Mouse (Mus musculus) midbrain, embryonic 11.5 days (tissue): ENCODE data around the gene Mcm2. TPM values are rescaled to one million over a fixed set of nuclear protein-coding genes. Genes with fewer than 3 reads are reported as not detected.
A peak's percentile ranks its signal among the peaks of the same experiment; 100 is the strongest.

Source experiments
- ATAC-seq: fragments of 200-750 bp; cut with Nextera tagmentation; 2 replicates; pipeline ENCODE4 v1.8.0; 2017; ENCODE audit warnings: moderate TSS enrichment, moderate library complexity; ENCODE audit not compliant: low FRiP score
- DNase-seq: peaks from one replicate; pipeline ENCODE4 v3.0.0; 2015; ENCODE audit warnings: low spot score; ENCODE audit errors: missing footprints
- H3K27ac ChIP-seq: fragments of 300-500 bp; sonication (generic); 2 replicates; pipeline ENCODE4 v1.5.1; 2014; ENCODE audit warnings: low read depth, low read length
- H3K27me3 ChIP-seq: fragments of 300-500 bp; sonication (generic); 2 replicates; pipeline ENCODE4 v1.6.1; 2014; ENCODE audit warnings: mild to moderate bottlenecking, low read length, moderate library complexity, mixed read lengths; ENCODE audit not compliant: control insufficient read depth, insufficient read depth
- H3K36me3 ChIP-seq: fragments of 300-500 bp; sonication (generic); 2 replicates; pipeline ENCODE4 v1.6.1; 2014; ENCODE audit warnings: mild to moderate bottlenecking, low read length, moderate library complexity, mixed read lengths; ENCODE audit not compliant: control insufficient read depth, insufficient read depth
- H3K4me1 ChIP-seq: fragments of 300-500 bp; sonication (generic); 2 replicates; pipeline ENCODE4 v1.6.1; 2014; ENCODE audit warnings: low read length; ENCODE audit not compliant: control insufficient read depth, insufficient read depth
- H3K4me2 ChIP-seq: fragments of 300-500 bp; sonication (generic); 2 replicates; pipeline ENCODE4 v1.6.1; 2014; ENCODE audit warnings: mild to moderate bottlenecking, moderate library complexity
- H3K4me3 ChIP-seq: fragments of 300-500 bp; sonication (generic); 2 replicates; pipeline ENCODE4 v1.5.1; 2014; ENCODE audit warnings: low read depth, low read length
- H3K9ac ChIP-seq: fragments of 300-500 bp; sonication (generic); 2 replicates; pipeline ENCODE4 v1.6.1; 2014; ENCODE audit warnings: low read length
- H3K9me3 ChIP-seq: fragments of 300-500 bp; sonication (generic); 2 replicates; pipeline ENCODE4 v1.6.1; 2016; ENCODE audit warnings: low read length; ENCODE audit not compliant: control insufficient read depth
- WGBS: fragments of 180-500 bp; shearing (Covaris S2); extraction: QIAGEN DNeasy Blood & Tissue Kit; methylation state at CpG from one replicate; pipeline ENCODE4 v1.1.7; 2014; 5-methylcytosine and 5-hydroxymethylcytosine counted together
- polyA plus RNA-seq: library from polyadenylated mRNA; unstranded; fragments of >200 nt; fragmentation: Nextera tagmentation; extraction: Ambion mirVana; gene quantifications from 2 replicates; pipeline ENCODE4 v1.2.1, GENCODE M21; 2014

Mcm2 gene
- polyA plus RNA-seq, 1 experiment from 2014 or later, result 212 TPM

GRCm38 (mm10) chr6:88914799-88915198 is 16.2 kb upstream of the Mcm2 start:
- ATAC-seq (no peak), DNase-seq (no peak)
- Histone ChIP-seq H3K9ac (no peak overlapping the region), H3K27me3 (no peaks in the 10 kb centered on the region), H3K4me2 (no peak overlapping the region), H3K4me1 (no peaks in the 10 kb centered on the region), H3K36me3 (no peaks in the 10 kb centered on the region), H3K4me3 (no peak overlapping the region), H3K27ac (no peak overlapping the region), H3K9me3 (no peaks in the 10 kb centered on the region)
- 84% methylated on average over 5 of the region's 5 CpGs for WGBS

- ATAC-seq, result no peak
Observed at GRCm38 (mm10) chr6:88913440-88913839, 14.9 kb upstream of the Mcm2 start.

GRCm38 (mm10) chr6:88913022-88913421 is 14.4 kb upstream of the Mcm2 start:
- no peaks in the 10 kb centered on the region for H3K9me3 ChIP-seq
- no peak overlapping the region for H3K9ac ChIP-seq
- no peak overlapping the region for H3K27ac ChIP-seq
- no peak overlapping the region for H3K4me3 ChIP-seq
- DNase-seq (no peak), ATAC-seq (no peak)
- 86% methylated on average over 4 of the region's 4 CpGs for WGBS
- no peaks in the 10 kb centered on the region for H3K27me3 ChIP-seq
- H3K4me1 ChIP-seq, result no peaks in the 10 kb centered on the region
- H3K36me3 ChIP-seq, result no peaks in the 10 kb centered on the region
- no peak overlapping the region for H3K4me2 ChIP-seq

More at GRCm38 (mm10) chr6:88913440-88913839, 14.9 kb upstream of the Mcm2 start:
- no peak overlapping the region for H3K9ac ChIP-seq
- no peaks in the 10 kb centered on the region for H3K4me1 ChIP-seq
- no peak overlapping the region for H3K4me3 ChIP-seq
- H3K36me3 ChIP-seq, result no peaks in the 10 kb centered on the region
- no peak for DNase-seq
- no peak overlapping the region for H3K27ac ChIP-seq
- H3K4me2 ChIP-seq, result no peak overlapping the region
- no peaks in the 10 kb centered on the region for H3K27me3 ChIP-seq
- H3K9me3 ChIP-seq, result no peaks in the 10 kb centered on the region

GRCm38 (mm10) chr6:88909151-88909550 is 10.6 kb upstream of the Mcm2 start:
- peaks cover 2% of the 10 kb centered on the region; the same call in 1 of the 2 replicates for H3K4me1 ChIP-seq
- no peaks in the 10 kb centered on the region for H3K9me3 ChIP-seq
- no peaks in the 10 kb centered on the region for H3K27me3 ChIP-seq
- WGBS, result 85% methylated on average over 6 of the region's 6 CpGs
- H3K4me3 ChIP-seq, result no peak overlapping the region
- H3K9ac ChIP-seq, result no peak overlapping the region
- DNase-seq, result no peak
- ATAC-seq, result no peak
- no peak overlapping the region for H3K27ac ChIP-seq
- no peak overlapping the region for H3K4me2 ChIP-seq
- H3K36me3 ChIP-seq, result no peaks in the 10 kb centered on the region

GRCm38 (mm10) chr6:88906369-88907108 is 8.0 kb upstream of the Mcm2 start:
- Histone ChIP-seq H3K9ac (no peak overlapping the region), H3K4me3 (no peak overlapping the region), H3K27ac (no peak overlapping the region), H3K27me3 (no peaks in the 10 kb centered on the region), H3K4me1 (peaks cover 16% of the 10 kb centered on the region), H3K36me3 (no peaks in the 10 kb centered on the region), H3K4me2 (no peak overlapping the region), H3K9me3 (no peaks in the 10 kb centered on the region)
- DNase-seq (peak; percentile 97), ATAC-seq (peak; percentile 17; the same call in 1 of the 2 replicates)
- 19% methylated on average over 16 of the region's 16 CpGs for WGBS

- Histone ChIP-seq H3K36me3 (no peaks in the 10 kb centered on the region), H3K4me2 (no peak overlapping the region), H3K4me1 (peaks cover 21% of the 10 kb centered on the region), H3K9ac (no peak overlapping the region), H3K4me3 (no peak overlapping the region), H3K9me3 (no peaks in the 10 kb centered on the region), H3K27me3 (no peaks in the 10 kb centered on the region), H3K27ac (no peak overlapping the region)
- 63% methylated on average over 7 of the region's 7 CpGs for WGBS
- ATAC-seq, result no peak
- DNase-seq, result no peak
Observed at GRCm38 (mm10) chr6:88905042-88905441, 6.5 kb upstream of the Mcm2 start.

GRCm38 (mm10) chr6:88904456-88904974 is 5.9 kb upstream of the Mcm2 start:
- ATAC-seq (no peak), DNase-seq (no peak)
- H3K4me2 ChIP-seq, result no peak overlapping the region
- no peak overlapping the region for H3K4me3 ChIP-seq
- peaks cover 21% of the 10 kb centered on the region for H3K4me1 ChIP-seq
- no peaks in the 10 kb centered on the region for H3K27me3 ChIP-seq
- 82% methylated on average over 4 of the region's 4 CpGs for WGBS
- no peak overlapping the region for H3K27ac ChIP-seq
- H3K36me3 ChIP-seq, result no peaks in the 10 kb centered on the region
- H3K9ac ChIP-seq, result no peak overlapping the region
- H3K9me3 ChIP-seq, result no peaks in the 10 kb centered on the region

- Histone ChIP-seq H3K4me3 (no peak overlapping the region), H3K4me1 (peaks cover 21% of the 10 kb centered on the region), H3K27me3 (no peaks in the 10 kb centered on the region), H3K27ac (no peak overlapping the region; the same call in 1 of the 2 replicates), H3K9ac (no peak overlapping the region; the same call in 1 of the 2 replicates), H3K9me3 (no peaks in the 10 kb centered on the region), H3K36me3 (no peaks in the 10 kb centered on the region), H3K4me2 (peak overlapping the region; percentile 76)
- WGBS, result 77% methylated on average over 5 of the region's 5 CpGs
- DNase-seq, result no peak
- ATAC-seq, result no peak
Observed at GRCm38 (mm10) chr6:88903708-88904107, 5.1 kb upstream of the Mcm2 start.

GRCm38 (mm10) chr6:88901947-88902820 is 3.6 kb upstream of the Mcm2 start, which contains the start of gene Tpra1:
Gene Tpra1 (plus strand): TSS chr6:88902251.
- no peaks in the 10 kb centered on the region for H3K27me3 ChIP-seq
- WGBS, result under 1% methylated on average over 66 of the region's 66 CpGs
- peak within 1 kb of the TSS; percentile 76 for H3K4me2 ChIP-seq
- H3K36me3 ChIP-seq, result no peaks in the 10 kb centered on the region
- H3K4me3 ChIP-seq, result peak within 1 kb of the TSS; percentile 79
- H3K4me1 ChIP-seq, result peaks cover 26% of the 10 kb centered on the region
- DNase-seq (peak; percentile 98), ATAC-seq (peak; percentile 88)
- H3K9ac ChIP-seq, result peak within 1 kb of the TSS; percentile 80
- H3K27ac ChIP-seq, result peak within 1 kb of the TSS; percentile 74
- no peaks in the 10 kb centered on the region for H3K9me3 ChIP-seq
